Mouse (Mus musculus): ENCODE measurements around the gene Zbtb44. TPM values are rescaled to one million over a fixed set of nuclear protein-coding genes. Genes with fewer than 3 reads are reported as not detected.

Gene Zbtb44
- polyA plus RNA-seq, 1 experiment: 4.0 TPM

- TF ChIP-seq POLR2A (IDR thresholded peaks at IDR 0.05; ENCODE audit: insufficient read length, low read depth) (no peak), TCF12 (IDR thresholded peaks at IDR 0.05; ENCODE audit: insufficient read depth, poor library complexity, severe bottlenecking) (no peak), SRF (IDR thresholded peaks at IDR 0.05; ENCODE audit: control insufficient read depth, insufficient read length, low read depth) (no peak), POLR2AphosphoS2 (IDR thresholded peaks at IDR 0.05; ENCODE audit: insufficient read length, low read depth) (no peak), MYOD1 (IDR thresholded peaks at IDR 0.05; ENCODE audit: control insufficient read depth in 1 of 3, insufficient read length in 2 of 3, low read depth in 2 of 3) (no peak)
- no peaks in the 10 kb centered on the region for H3K27me3 ChIP-seq (ENCODE audit: control insufficient read depth, insufficient read depth, insufficient read length)
- H3K36me3 ChIP-seq (ENCODE audit: control insufficient read depth, insufficient read depth): peaks cover 3% of the 10 kb centered on the region
- no peak overlapping the region for H3K4me2 ChIP-seq (ENCODE audit: low read depth)
- no peaks in the 10 kb centered on the region for H3K79me2 ChIP-seq (ENCODE audit: control insufficient read depth, insufficient read depth)
- H3K4me3 ChIP-seq: no peak overlapping the region
- H3ac ChIP-seq (ENCODE audit: control insufficient read depth, insufficient read length): no peak overlapping the region
Measured at GRCm38 (mm10) chr9:31073797-31074196, 43.4 kb downstream of the Zbtb44 start.

GRCm38 (mm10) chr9:31074836-31075235 lies 44.4 kb downstream of the Zbtb44 start:
- Histone ChIP-seq H3K27me3 (ENCODE audit: control insufficient read depth, insufficient read depth, insufficient read length) (no peaks in the 10 kb centered on the region), H3K4me2 (ENCODE audit: low read depth) (no peak overlapping the region), H3K79me2 (ENCODE audit: control insufficient read depth, insufficient read depth) (no peaks in the 10 kb centered on the region), H3ac (ENCODE audit: control insufficient read depth, insufficient read length) (no peak overlapping the region), H3K4me3 (no peak overlapping the region), H3K36me3 (ENCODE audit: control insufficient read depth, insufficient read depth) (peaks cover 3% of the 10 kb centered on the region)
- TF ChIP-seq E2F4 (IDR thresholded peaks at IDR 0.05; ENCODE audit: insufficient read depth) (no peak), CEBPB (IDR thresholded peaks at IDR 0.05; ENCODE audit: insufficient read depth, poor library complexity, severe bottlenecking) (no peak), POLR2A (IDR thresholded peaks at IDR 0.05; ENCODE audit: insufficient read length, low read depth) (no peak), USF1 (IDR thresholded peaks at IDR 0.05; ENCODE audit: low read depth) (no peak), MYOD1 (IDR thresholded peaks at IDR 0.05; ENCODE audit: control insufficient read depth in 1 of 3, insufficient read length in 2 of 3, low read depth in 2 of 3) (no peak), REST (IDR thresholded peaks at IDR 0.05; ENCODE audit: insufficient read depth, insufficient read length) (no peak), MYOG (IDR thresholded peaks at IDR 0.05; ENCODE audit: control insufficient read depth in 1 of 3, insufficient read depth in 1 of 3, insufficient read length in 2 of 3, low read depth in 2 of 3) (no peak), POLR2AphosphoS2 (IDR thresholded peaks at IDR 0.05; ENCODE audit: insufficient read length, low read depth) (no peak), TCF12 (IDR thresholded peaks at IDR 0.05; ENCODE audit: insufficient read depth, poor library complexity, severe bottlenecking) (no peak), TCF3 (IDR thresholded peaks at IDR 0.05; ENCODE audit: insufficient read length, low read depth) (no peak), MAX (IDR thresholded peaks at IDR 0.05; ENCODE audit: low read depth) (no peak), SRF (IDR thresholded peaks at IDR 0.05; ENCODE audit: control insufficient read depth, insufficient read length, low read depth) (no peak)

- TF ChIP-seq USF1 (IDR thresholded peaks at IDR 0.05; ENCODE audit: low read depth) (no peak), SRF (IDR thresholded peaks at IDR 0.05; ENCODE audit: control insufficient read depth, insufficient read length, low read depth) (no peak), TCF12 (IDR thresholded peaks at IDR 0.05; ENCODE audit: insufficient read depth, poor library complexity, severe bottlenecking) (no peak), POLR2AphosphoS2 (IDR thresholded peaks at IDR 0.05; ENCODE audit: insufficient read length, low read depth) (no peak), REST (IDR thresholded peaks at IDR 0.05; ENCODE audit: insufficient read depth, insufficient read length) (no peak)
- no peak overlapping the region for H3K4me2 ChIP-seq (ENCODE audit: low read depth)
- no peak overlapping the region for H3K4me3 ChIP-seq
- no peak overlapping the region for H3ac ChIP-seq (ENCODE audit: control insufficient read depth, insufficient read length)
- H3K36me3 ChIP-seq (ENCODE audit: control insufficient read depth, insufficient read depth): no peaks in the 10 kb centered on the region
- peaks cover 7% of the 10 kb centered on the region for H3K27me3 ChIP-seq (ENCODE audit: control insufficient read depth, insufficient read depth, insufficient read length)
- H3K79me2 ChIP-seq (ENCODE audit: control insufficient read depth, insufficient read depth): no peaks in the 10 kb centered on the region
Measured at GRCm38 (mm10) chr9:31080726-31081125, 50.3 kb downstream of the Zbtb44 start.

- Histone ChIP-seq H3K79me2 (ENCODE audit: control insufficient read depth, insufficient read depth) (no peaks in the 10 kb centered on the region), H3K36me3 (ENCODE audit: control insufficient read depth, insufficient read depth) (no peaks in the 10 kb centered on the region), H3ac (ENCODE audit: control insufficient read depth, insufficient read length) (no peak overlapping the region), H3K4me3 (no peak overlapping the region), H3K27me3 (ENCODE audit: control insufficient read depth, insufficient read depth, insufficient read length) (peaks cover 7% of the 10 kb centered on the region), H3K4me2 (ENCODE audit: low read depth) (no peak overlapping the region)
- TF ChIP-seq TCF12 (IDR thresholded peaks at IDR 0.05; ENCODE audit: insufficient read depth, poor library complexity, severe bottlenecking) (no peak), MYOD1 (IDR thresholded peaks at IDR 0.05; ENCODE audit: control insufficient read depth in 1 of 3, insufficient read length in 2 of 3, low read depth in 2 of 3) (no peak), USF1 (IDR thresholded peaks at IDR 0.05; ENCODE audit: low read depth) (no peak), SRF (IDR thresholded peaks at IDR 0.05; ENCODE audit: control insufficient read depth, insufficient read length, low read depth) (no peak), E2F4 (IDR thresholded peaks at IDR 0.05; ENCODE audit: insufficient read depth) (no peak), CEBPB (IDR thresholded peaks at IDR 0.05; ENCODE audit: insufficient read depth, poor library complexity, severe bottlenecking) (no peak)
Measured at GRCm38 (mm10) chr9:31082054-31082666, 51.7 kb downstream of the Zbtb44 start.

- Histone ChIP-seq H3K79me2 (ENCODE audit: control insufficient read depth, insufficient read depth) (no peaks in the 10 kb centered on the region), H3K36me3 (ENCODE audit: control insufficient read depth, insufficient read depth) (no peaks in the 10 kb centered on the region), H3ac (ENCODE audit: control insufficient read depth, insufficient read length) (no peak overlapping the region), H3K27me3 (ENCODE audit: control insufficient read depth, insufficient read depth, insufficient read length) (peaks cover 7% of the 10 kb centered on the region), H3K4me3 (no peak overlapping the region), H3K4me2 (ENCODE audit: low read depth) (no peak overlapping the region)
- TF ChIP-seq MAX (IDR thresholded peaks at IDR 0.05; ENCODE audit: low read depth): no peak
- TF ChIP-seq REST (IDR thresholded peaks at IDR 0.05; ENCODE audit: insufficient read depth, insufficient read length): no peak
- TF ChIP-seq MYOG (IDR thresholded peaks at IDR 0.05; ENCODE audit: control insufficient read depth in 1 of 3, insufficient read depth in 1 of 3, insufficient read length in 2 of 3, low read depth in 2 of 3): no peak
- no peak for TF ChIP-seq SRF (IDR thresholded peaks at IDR 0.05; ENCODE audit: control insufficient read depth, insufficient read length, low read depth)
- TF ChIP-seq TCF12 (IDR thresholded peaks at IDR 0.05; ENCODE audit: insufficient read depth, poor library complexity, severe bottlenecking): no peak
- no peak for TF ChIP-seq E2F4 (IDR thresholded peaks at IDR 0.05; ENCODE audit: insufficient read depth)
- no peak for TF ChIP-seq POLR2A (IDR thresholded peaks at IDR 0.05; ENCODE audit: insufficient read length, low read depth)
- TF ChIP-seq POLR2AphosphoS2 (IDR thresholded peaks at IDR 0.05; ENCODE audit: insufficient read length, low read depth): no peak
- no peak for TF ChIP-seq MYOD1 (IDR thresholded peaks at IDR 0.05; ENCODE audit: control insufficient read depth in 1 of 3, insufficient read length in 2 of 3, low read depth in 2 of 3)
- TF ChIP-seq TCF3 (IDR thresholded peaks at IDR 0.05; ENCODE audit: insufficient read length, low read depth): no peak
- no peak for TF ChIP-seq USF1 (IDR thresholded peaks at IDR 0.05; ENCODE audit: low read depth)
- TF ChIP-seq CEBPB (IDR thresholded peaks at IDR 0.05; ENCODE audit: insufficient read depth, poor library complexity, severe bottlenecking): no peak
Measured at GRCm38 (mm10) chr9:31082771-31083170, 52.3 kb downstream of the Zbtb44 start.
